Mouse (Mus musculus) neural tube, embryonic 10.5 days (tissue): ENCODE data around the gene Tcf20.
"Not testable (repeated sequence)": the region's sequence is repeated elsewhere in the genome, so short reads cannot be mapped to it uniquely, and the experiment has no call there.

ENCODE experiments used
- DNase-seq: peaks from one replicate; pipeline ENCODE4 v3.0.0-alpha.2; 2017; ENCODE audit warnings: low spot score; ENCODE audit errors: extremely low spot score

The Tcf20 gene

GRCm38 (mm10) chr15:82902521-82902920 lies 85.2 kb downstream of the Tcf20 start:
- peak; percentile 15 for DNase-seq

GRCm38 (mm10) chr15:82901306-82901705 lies 86.4 kb downstream of the Tcf20 start:
- DNase-seq, result peak; percentile 33

- no peak for DNase-seq
These were observed 87.3 kb downstream of the Tcf20 start for GRCm38 (mm10) chr15:82900331-82900730.

- peak; percentile 90 for DNase-seq
These were observed 87.9 kb downstream of the Tcf20 start for GRCm38 (mm10) chr15:82899676-82900301.

GRCm38 (mm10) chr15:82898740-82899675 lies 88.7 kb downstream of the Tcf20 start:
- peak; percentile 78 for DNase-seq

- no peak for DNase-seq
These were observed 89.4 kb downstream of the Tcf20 start for GRCm38 (mm10) chr15:82898141-82898739.

GRCm38 (mm10) chr15:82896336-82896735 lies 91.3 kb downstream of the Tcf20 start:
- no peak for DNase-seq

GRCm38 (mm10) chr15:82890470-82890869 lies 97.2 kb downstream of the Tcf20 start:
- DNase-seq, result no peak

GRCm38 (mm10) chr15:82889426-82889825 lies 98.2 kb downstream of the Tcf20 start:
- no peak for DNase-seq

GRCm38 (mm10) chr15:82888466-82888865 lies 99.2 kb downstream of the Tcf20 start:
- no peak for DNase-seq

- DNase-seq, result no peak
These were observed 110.4 kb downstream of the Tcf20 start for GRCm38 (mm10) chr15:82877309-82877708.

GRCm38 (mm10) chr15:82876863-82877262 lies 110.8 kb downstream of the Tcf20 start:
- no peak for DNase-seq

GRCm38 (mm10) chr15:82872037-82872436 lies 115.6 kb downstream of the Tcf20 start:
- no peak for DNase-seq

GRCm38 (mm10) chr15:82866286-82866685 lies 121.4 kb downstream of the Tcf20 start:
- not testable (repeated sequence) for DNase-seq

GRCm38 (mm10) chr15:82863674-82864073 lies 124.0 kb downstream of the Tcf20 start:
- DNase-seq, result no peak

- peak; percentile 17 for DNase-seq
These were observed 130.9 kb downstream of the Tcf20 start for GRCm38 (mm10) chr15:82856652-82857378.

- DNase-seq, result no peak
These were observed 131.6 kb downstream of the Tcf20 start for GRCm38 (mm10) chr15:82856065-82856464.

GRCm38 (mm10) chr15:82839146-82839545 lies 148.5 kb downstream of the Tcf20 start:
- DNase-seq, result no peak

- DNase-seq, result no peak
These were observed 157.8 kb downstream of the Tcf20 start for GRCm38 (mm10) chr15:82829917-82830316.

GRCm38 (mm10) chr15:82825866-82826265 lies 161.8 kb downstream of the Tcf20 start:
- no peak for DNase-seq

GRCm38 (mm10) chr15:82822347-82822746 lies 165.3 kb downstream of the Tcf20 start:
- DNase-seq, result no peak
